Mouse (Mus musculus) CH12.LX (cell line): ENCODE results near the gene Adamtsl1. TPM values are rescaled to one million over a fixed set of nuclear protein-coding genes. Genes with fewer than 3 reads are reported as not detected.

Experiments used
- DNase-seq: peaks from one replicate; pipeline ENCODE4 v3.0.0-alpha.2; 2013; ENCODE audit errors: extremely low read depth
- H3K27ac ChIP-seq: 2 replicates; pipeline ENCODE4 v1.5.1; 2012; ENCODE audit warnings: low read depth, mild to moderate bottlenecking, control low read depth, moderate library complexity; ENCODE audit not compliant: insufficient read depth
- H3K27me3 ChIP-seq: replicated peaks from 2 replicates; pipeline ENCODE3; 2012; ENCODE audit warnings: inconsistent platforms
- H3K36me3 ChIP-seq, 2 experiments: replicated peaks in 1 of 2; 2 replicates each; pipeline versions ENCODE3 to v1.6.1; 2012; ENCODE audit warnings: inconsistent platforms in 1 of 2, low read length in 1 of 2, mild to moderate bottlenecking in 1 of 2, mixed read lengths in 1 of 2, moderate library complexity in 1 of 2; ENCODE audit not compliant: control insufficient read depth in 1 of 2, insufficient read depth in 1 of 2
- H3K4me1 ChIP-seq, 2 experiments: 2 replicates each; pipeline ENCODE4 v1.6.1; 2012; ENCODE audit warnings: inconsistent platforms in 1 of 2, moderate library complexity in 1 of 2; ENCODE audit not compliant: insufficient read depth in 2 of 2, control insufficient read depth in 1 of 2
- H3K4me2 ChIP-seq: 2 replicates; pipeline ENCODE4 v1.6.1; 2012; ENCODE audit warnings: low read depth, mild to moderate bottlenecking, control low read depth; ENCODE audit not compliant: poor library complexity, insufficient read depth, severe bottlenecking
- H3K4me3 ChIP-seq, 3 experiments: fragments of 150-350 bp in 1 of 3; sonication (generic) in 1 of 3; replicated peaks in 1 of 3; 2 replicates each; pipeline versions ENCODE3 to v1.5.1; 2011 to 2012; ENCODE audit warnings: low read depth in 2 of 3, low read length in 2 of 3, mild to moderate bottlenecking in 2 of 3, moderate library complexity in 2 of 3, control low read depth in 1 of 3, improper control_type of control experiment in 1 of 3, inconsistent platforms in 1 of 3, mixed read lengths in 1 of 3; ENCODE audit not compliant: poor library complexity in 1 of 3
- H3K79me2 ChIP-seq: replicated peaks from 2 replicates; pipeline ENCODE4 v1.6.1; 2012; ENCODE audit warnings: mild to moderate bottlenecking, moderate library complexity; ENCODE audit not compliant: control insufficient read depth, poor library complexity, insufficient read depth, severe bottlenecking; ENCODE audit errors: extremely low read depth
- H3K9ac ChIP-seq: 2 replicates; pipeline ENCODE4 v1.6.1; 2012; ENCODE audit warnings: low read depth, mild to moderate bottlenecking, control low read depth, moderate library complexity; ENCODE audit not compliant: insufficient read depth
- H3K9me3 ChIP-seq: replicated peaks from 2 replicates; pipeline ENCODE3; 2012; ENCODE audit warnings: low read length, inconsistent platforms, mixed read lengths
- BHLHE40 ChIP-seq: IDR thresholded peaks from 2 replicates; pipeline ENCODE4 v1.6.1; 2011; ENCODE audit warnings: mild to moderate bottlenecking, low read depth, low read length, improper control_type of control experiment
- CHD2 ChIP-seq: IDR thresholded peaks from 2 replicates; pipeline ENCODE4 v1.6.1; 2011; ENCODE audit warnings: low read length, improper control_type of control experiment
- ETS1 ChIP-seq: conservative IDR thresholded peaks from 2 replicates; pipeline ENCODE4 v1.6.1; 2012; ENCODE audit warnings: low read depth, mild to moderate bottlenecking, inconsistent platforms, low read length, improper control_type of control experiment, moderate library complexity
- HCFC1 ChIP-seq: IDR thresholded peaks from 2 replicates; pipeline ENCODE4 v1.6.1; 2012; ENCODE audit warnings: low read depth, mild to moderate bottlenecking, inconsistent platforms, low read length, improper control_type of control experiment
- JUN ChIP-seq: IDR thresholded peaks from 2 replicates; pipeline ENCODE4 v1.6.1; 2011; ENCODE audit warnings: low read depth, mild to moderate bottlenecking, low read length, improper control_type of control experiment, moderate library complexity; ENCODE audit not compliant: insufficient read depth
- JUND ChIP-seq: conservative IDR thresholded peaks from 2 replicates; pipeline ENCODE4 v1.6.1; 2011; ENCODE audit warnings: low read depth, low read length, improper control_type of control experiment
- KAT2A ChIP-seq: IDR thresholded peaks from 2 replicates; pipeline ENCODE4 v1.6.1; 2012; ENCODE audit warnings: low read length, improper control_type of control experiment, inconsistent platforms; ENCODE audit not compliant: insufficient replicate concordance
- MAFK ChIP-seq: IDR thresholded peaks from 2 replicates; pipeline ENCODE4 v1.6.1; 2011; ENCODE audit warnings: low read length, improper control_type of control experiment; ENCODE audit not compliant: insufficient replicate concordance
- MAX ChIP-seq: IDR thresholded peaks from 2 replicates; pipeline ENCODE4 v1.6.1; 2011; ENCODE audit warnings: low read length, improper control_type of control experiment
- MEF2A ChIP-seq: IDR thresholded peaks from 2 replicates; pipeline ENCODE4 v1.6.1; 2014; ENCODE audit warnings: low read depth, mild to moderate bottlenecking, inconsistent platforms, low read length, improper control_type of control experiment, borderline replicate concordance
- MYC ChIP-seq: IDR thresholded peaks from 2 replicates; pipeline ENCODE4 v1.6.1; 2011; ENCODE audit warnings: low read depth, mild to moderate bottlenecking, improper control_type of control experiment, low read length
- NRF1 ChIP-seq: IDR thresholded peaks from 2 replicates; pipeline ENCODE4 v1.6.1; 2014; ENCODE audit warnings: low read depth, mild to moderate bottlenecking, inconsistent platforms, low read length, improper control_type of control experiment, moderate library complexity
- PAX5 ChIP-seq: IDR thresholded peaks from 2 replicates; pipeline ENCODE4 v1.6.1; 2012; ENCODE audit warnings: low read length, inconsistent platforms, mixed read lengths
- POLR2A ChIP-seq: IDR thresholded peaks from 2 replicates; pipeline ENCODE4 v1.6.1; 2011; ENCODE audit warnings: low read depth, mild to moderate bottlenecking, improper control_type of control experiment, low read length
- RAD21 ChIP-seq: IDR thresholded peaks from 2 replicates; pipeline ENCODE4 v1.6.1; 2011; ENCODE audit warnings: low read depth, mild to moderate bottlenecking, low read length, improper control_type of control experiment, moderate library complexity
- SIN3A ChIP-seq: IDR thresholded peaks from 2 replicates; pipeline ENCODE4 v1.6.1; 2012; ENCODE audit warnings: low read length, improper control_type of control experiment, inconsistent platforms
- SMC3 ChIP-seq: IDR thresholded peaks from 2 replicates; pipeline ENCODE4 v1.6.1; 2011; ENCODE audit warnings: low read depth, low read length, improper control_type of control experiment
- TBP ChIP-seq: conservative IDR thresholded peaks from 2 replicates; pipeline ENCODE4 v1.6.1; 2011; ENCODE audit warnings: low read depth, low read length, improper control_type of control experiment
- UBTF ChIP-seq: IDR thresholded peaks from 2 replicates; pipeline ENCODE4 v1.6.1; 2012; ENCODE audit warnings: low read depth, mild to moderate bottlenecking, inconsistent platforms, low read length, improper control_type of control experiment, moderate library complexity
- USF2 ChIP-seq: conservative IDR thresholded peaks from 2 replicates; pipeline ENCODE4 v1.6.1; 2011; ENCODE audit warnings: low read depth, low read length, improper control_type of control experiment
- ZKSCAN1 ChIP-seq: IDR thresholded peaks from 2 replicates; pipeline ENCODE4 v1.6.1; 2012; ENCODE audit warnings: low read depth, inconsistent platforms, low read length, improper control_type of control experiment, borderline replicate concordance
- dilution Hi-C: fragments of 300-500 bp; cut with MboI; formaldehyde crosslinking; loops from 2 replicates; pipeline ENCODE4 v1.14.3; 2020; ENCODE audit warnings: low sequenced_read_pairs; ENCODE audit not compliant: extremely low pct_unique_long_range_greater_than_20kb, extremely low pct_ligation_motif_present
- in situ Hi-C: fragments of 300-500 bp; cut with MboI; formaldehyde crosslinking; loops from 3 replicates; pipeline ENCODE4 v1.14.3; 2019; ENCODE audit warnings: low sequenced_read_pairs, low pct_ligation_motif_present, low pct_unique_long_range_greater_than_20kb, mixed read lengths
- polyA plus RNA-seq: library from polyadenylated mRNA; unstranded; fragments of >175 nt; gene quantifications from 2 replicates; pipeline ENCODE4 v1.2.1, GENCODE M21; 2012; ENCODE audit warnings: low read depth; ENCODE audit not compliant: insufficient read length
- total RNA-seq, 2 experiments: library from RNA; depleted of rRNA; stranded (reverse); fragments of 300-350 nt in 1 of 2; fragments of >200 nt in 1 of 2; gene quantifications; 2 replicates each; pipeline ENCODE4 v1.2.3; 2012 to 2014

Gene Adamtsl1
- total and polyA plus RNA-seq, 3 experiments: not detected

- TF ChIP-seq UBTF (no peak), MAX (no peak), PAX5 (no peak), ETS1 (no peak), MAFK (no peak), MEF2A (no peak), JUN (no peak), TBP (no peak), ZKSCAN1 (no peak), RAD21 (no peak), BHLHE40 (no peak), SIN3A (no peak), USF2 (no peak), POLR2A (no peak), HCFC1 (no peak), CHD2 (no peak), SMC3 (no peak), JUND (no peak)
- H3K4me3 ChIP-seq: no peak overlapping the region
- dilution Hi-C loops (no loop called here), in situ Hi-C loops (no loop called here)
- peak; percentile 66 for DNase-seq
- peaks cover 0 to 19% of the 10 kb centered on the region in 2 experiments; a peak in 1 of 4 replicates for H3K4me1 ChIP-seq
- H3K9me3 ChIP-seq: no peaks in the 10 kb centered on the region
- no peak overlapping the region for H3K27ac ChIP-seq
- H3K79me2 ChIP-seq: no peaks in the 10 kb centered on the region
- H3K9ac ChIP-seq: no peak overlapping the region
- no peak overlapping the region for H3K4me2 ChIP-seq
- no peaks in the 10 kb centered on the region for H3K27me3 ChIP-seq
- H3K36me3 ChIP-seq: no peaks in the 10 kb centered on the region
Observed at GRCm38 (mm10) chr4:86183701-86184173, 669.8 kb downstream of the Adamtsl1 start.

- H3K27me3 ChIP-seq: no peaks in the 10 kb centered on the region
- in situ Hi-C loops (no loop called here), dilution Hi-C loops (no loop called here)
- H3K79me2 ChIP-seq: no peaks in the 10 kb centered on the region
- H3K4me2 ChIP-seq: no peak overlapping the region
- no peak for TF ChIP-seq NRF1
- no peak for TF ChIP-seq MEF2A
- TF ChIP-seq MAFK: no peak
- TF ChIP-seq KAT2A: no peak
- TF ChIP-seq MYC: no peak
- TF ChIP-seq CHD2: no peak
- H3K9me3 ChIP-seq: no peaks in the 10 kb centered on the region
- no peak overlapping the region for H3K4me3 ChIP-seq
- H3K36me3 ChIP-seq: no peaks in the 10 kb centered on the region
- H3K27ac ChIP-seq: no peak overlapping the region
- no peak overlapping the region for H3K9ac ChIP-seq
- DNase-seq: no peak
- no peaks in the 10 kb centered on the region for H3K4me1 ChIP-seq
Observed at GRCm38 (mm10) chr4:86189853-86190252, 675.9 kb downstream of the Adamtsl1 start.
